Mouse (Mus musculus) liver, embryonic 14.5 days (tissue): Measurements from ENCODE around the gene Bphl. TPM values are rescaled to one million over a fixed set of nuclear protein-coding genes. Genes with fewer than 3 reads are reported as not detected.

Experiments used
- ATAC-seq: fragments of 200-750 bp; cut with Nextera tagmentation; 2 replicates; pipeline ENCODE4 v1.8.0; 2017; ENCODE audit warnings: moderate number of reproducible peaks, mild to moderate bottlenecking, moderate library complexity; ENCODE audit not compliant: insufficient read depth
- DNase-seq, 3 experiments: peaks; one replicate each; pipeline ENCODE4 v3.0.0-alpha.2; 2012 to 2013; ENCODE audit warnings: low read depth in 3 of 3, low spot score in 3 of 3
- H3K27ac ChIP-seq: fragments of 300-500 bp; sonication (generic); 2 replicates; pipeline ENCODE4 v1.5.1; 2014; ENCODE audit warnings: moderate library complexity, mild to moderate bottlenecking, control low read depth, inconsistent platforms
- H3K27me3 ChIP-seq: fragments of 300-500 bp; sonication (generic); 2 replicates; pipeline ENCODE4 v1.6.1; 2014; ENCODE audit warnings: mild to moderate bottlenecking, low read length, moderate library complexity; ENCODE audit not compliant: control insufficient read depth, insufficient read depth
- H3K36me3 ChIP-seq: fragments of 300-500 bp; sonication (generic); replicated peaks from 2 replicates; pipeline ENCODE4 v1.6.1; 2014; ENCODE audit warnings: low read depth; ENCODE audit not compliant: control insufficient read depth, insufficient read depth
- H3K4me1 ChIP-seq, 2 experiments: fragments of 200-500 bp in 1 of 2; fragments of 300-500 bp in 1 of 2; sonication (generic) in 1 of 2; replicated peaks; 2 replicates each; pipeline ENCODE4 v1.6.1; 2012 to 2014; ENCODE audit warnings: antibody characterized with exemption in 1 of 2, inconsistent platforms in 1 of 2, low read length in 1 of 2; ENCODE audit not compliant: control insufficient read depth in 2 of 2, insufficient read depth in 2 of 2
- H3K4me2 ChIP-seq: fragments of 300-500 bp; sonication (generic); 2 replicates; pipeline ENCODE4 v1.6.1; 2014; ENCODE audit warnings: low read depth, mild to moderate bottlenecking, control low read depth, moderate library complexity
- H3K4me3 ChIP-seq, 2 experiments: fragments of 200-500 bp in 1 of 2; fragments of 300-500 bp in 1 of 2; sonication (generic) in 1 of 2; 2 replicates each; pipeline ENCODE4 v1.5.1; 2012 to 2014; ENCODE audit warnings: low read depth in 2 of 2, low read length in 2 of 2, mild to moderate bottlenecking in 2 of 2, control low read depth in 1 of 2, inconsistent platforms in 1 of 2, moderate library complexity in 1 of 2; ENCODE audit not compliant: insufficient read depth in 1 of 2
- H3K9ac ChIP-seq: fragments of 300-500 bp; sonication (generic); replicated peaks from 2 replicates; pipeline ENCODE4 v1.6.1; 2014; ENCODE audit warnings: mild to moderate bottlenecking, control low read depth, moderate library complexity
- H3K9me3 ChIP-seq: fragments of 300-500 bp; sonication (generic); 2 replicates; pipeline ENCODE4 v1.6.1; 2016; ENCODE audit warnings: low read length, mixed read lengths; ENCODE audit not compliant: control insufficient read depth
- CTCF ChIP-seq: IDR thresholded peaks from 2 replicates; pipeline ENCODE4 v1.5.1; 2016; ENCODE audit warnings: antibody characterized with exemption, low read depth, control low read depth
- EP300 ChIP-seq: IDR thresholded peaks from 2 replicates; pipeline ENCODE4 v1.6.1; 2016; ENCODE audit warnings: antibody characterized with exemption, low read depth
- WGBS: fragments of 180-500 bp; shearing (Covaris S2); extraction: QIAGEN DNeasy Blood & Tissue Kit; methylation state at CpG from one replicate; pipeline ENCODE4 v1.1.7; 2014; ENCODE audit not compliant: insufficient replicate concordance; 5-methylcytosine and 5-hydroxymethylcytosine counted together
- polyA plus RNA-seq, 2 experiments: library from polyadenylated mRNA; depleted of rRNA in 1 of 2; stranded (reverse) in 1 of 2; unstranded in 1 of 2; fragments of >200 nt; fragmentation: Nextera tagmentation in 1 of 2; extraction: Ambion mirVana in 1 of 2; gene quantifications; 2 replicates each; pipeline versions ENCODE4 v1.2.1 to v1.2.3; 2012 to 2014

The Bphl gene
- polyA plus RNA-seq (2012; rRNA removed) (16.0 and 21.9 TPM in 2 replicates), polyA plus RNA-seq (2014; fragmentation: Nextera tagmentation; extraction: Ambion mirVana) (36.6 and 40.1 TPM in 2 replicates)

GRCm38 (mm10) chr13:34037172-34038055, at the start of gene Bphl:
Gene Bphl (plus strand): TSS chr13:34037597.
- DNase-seq (peak; percentile 84 to 85 (median 85)), ATAC-seq (peak; percentile 85)
- Histone ChIP-seq H3K4me1 (peaks cover 2 to 14% of the 10 kb centered on the region in 2 experiments; a peak in 3 of 4 replicates), H3K36me3 (peaks cover 13% of the 10 kb centered on the region), H3K9me3 (no peaks in the 10 kb centered on the region), H3K4me2 (peak within 1 kb of the TSS; percentile 81), H3K9ac (peak within 1 kb of the TSS; percentile 91), H3K27me3 (no peaks in the 10 kb centered on the region), H3K4me3 (peak within 1 kb of the TSS; percentile 74 to 79), H3K27ac (no peak within 1 kb of the TSS; the same call in none of the 2 replicates)
- TF ChIP-seq EP300 (no peak), CTCF (no peak)
- WGBS = 2% methylated on average over 37 of the region's 37 CpGs

GRCm38 (mm10) chr13:33989625-33990024, 47.8 kb upstream of the Bphl start:
- Histone ChIP-seq H3K36me3 (no peaks in the 10 kb centered on the region; the same call in none of the 2 replicates), H3K27ac (no peak overlapping the region), H3K9me3 (no peaks in the 10 kb centered on the region), H3K4me2 (no peak overlapping the region), H3K4me1 (no peaks in the 10 kb centered on the region), H3K4me3 (no peak overlapping the region), H3K27me3 (no peaks in the 10 kb centered on the region), H3K9ac (no peak overlapping the region)
- no peak for DNase-seq
- 60% methylated on average over 5 of the region's 5 CpGs for WGBS
- no peak for TF ChIP-seq EP300
- TF ChIP-seq CTCF = no peak
- no peak for ATAC-seq

- ATAC-seq = 0 out of 2 replicates have a peak, but pooled peaks have one; percentile 33
- Histone ChIP-seq H3K9ac (no peak overlapping the region), H3K4me1 (no peaks in the 10 kb centered on the region), H3K27ac (no peak overlapping the region), H3K27me3 (no peaks in the 10 kb centered on the region), H3K4me2 (no peak overlapping the region), H3K9me3 (no peaks in the 10 kb centered on the region), H3K4me3 (no peak overlapping the region), H3K36me3 (no peaks in the 10 kb centered on the region)
- DNase-seq = peak; percentile 44 to 63 (median 45)
- TF ChIP-seq CTCF (peak; percentile 87), EP300 (no peak)
- WGBS = 12% methylated on average over 1 of the region's 1 CpGs
Measured at GRCm38 (mm10) chr13:33995197-33995596, 42.2 kb upstream of the Bphl start.

GRCm38 (mm10) chr13:34002058-34003006, 35.1 kb upstream of the Bphl start, which contains the start of the genes Ripk1 and Serpinb6a:
Gene Ripk1 (plus strand): TSS chr13:34002363.
Gene Serpinb6a (minus strand): TSS chr13:34002794.
- Histone ChIP-seq H3K27me3 (no peaks in the 10 kb centered on the region), H3K9ac (peak within 1 kb of the TSS; percentile 92), H3K36me3 (no peaks in the 10 kb centered on the region), H3K9me3 (no peaks in the 10 kb centered on the region), H3K27ac (peak within 1 kb of the TSS; percentile 78), H3K4me3 (peak within 1 kb of the TSS; percentile 76 to 95), H3K4me1 (peaks cover 4 to 7% of the 10 kb centered on the region in 2 experiments; a peak in 2 of 4 replicates), H3K4me2 (peak within 1 kb of the TSS; percentile 99)
- ATAC-seq (peak; percentile 99), DNase-seq (peak; percentile 82 to 91 (median 84))
- WGBS = under 1% methylated on average over 84 of the region's 92 CpGs
- TF ChIP-seq CTCF (peak; percentile 77), EP300 (no peak)
